Mouse (Mus musculus) limb, embryonic 15.5 days (tissue): ENCODE measurements around the gene Aqp6. TPM values are rescaled to one million over a fixed set of nuclear protein-coding genes. Genes with fewer than 3 reads are reported as not detected.

Source experiments
- ATAC-seq: fragments of 200-750 bp; cut with Nextera tagmentation; 2 replicates; pipeline ENCODE4 v1.8.0; 2017; ENCODE audit warnings: low read depth, moderate TSS enrichment; ENCODE audit not compliant: insufficient number of reproducible peaks, low FRiP score, low TSS enrichment
- H3K27ac ChIP-seq: fragments of 300-500 bp; sonication (generic); 2 replicates; pipeline ENCODE4 v1.5.1; 2015; ENCODE audit warnings: moderate library complexity, mild to moderate bottlenecking, inconsistent platforms
- H3K27me3 ChIP-seq: fragments of 300-500 bp; sonication (generic); 2 replicates; pipeline ENCODE4 v1.6.1; 2015; ENCODE audit warnings: inconsistent platforms
- H3K36me3 ChIP-seq: fragments of 300-500 bp; sonication (generic); 2 replicates; pipeline ENCODE4 v1.6.1; 2015; ENCODE audit warnings: inconsistent platforms
- H3K4me1 ChIP-seq: fragments of 300-500 bp; sonication (generic); 2 replicates; pipeline ENCODE4 v1.6.1; 2015; ENCODE audit warnings: inconsistent platforms
- H3K4me2 ChIP-seq: fragments of 300-500 bp; sonication (generic); 2 replicates; pipeline ENCODE4 v1.6.1; 2015; ENCODE audit warnings: mild to moderate bottlenecking, inconsistent platforms
- H3K4me3 ChIP-seq: fragments of 300-500 bp; sonication (generic); 2 replicates; pipeline ENCODE4 v1.5.1; 2015; ENCODE audit warnings: mild to moderate bottlenecking, inconsistent platforms
- H3K9ac ChIP-seq: fragments of 300-500 bp; sonication (generic); 2 replicates; pipeline ENCODE4 v1.6.1; 2015; ENCODE audit warnings: inconsistent platforms
- H3K9me3 ChIP-seq: fragments of 300-500 bp; sonication (generic); 2 replicates; pipeline ENCODE4 v1.6.1; 2016; ENCODE audit warnings: inconsistent platforms
- WGBS: fragments of 180-500 bp; shearing (Covaris S2); methylation state at CpG from one replicate; pipeline ENCODE4 v1.1.7; 2015; 5-methylcytosine and 5-hydroxymethylcytosine counted together
- polyA plus RNA-seq: library from polyadenylated mRNA; unstranded; fragments of >200 nt; fragmentation: Nextera tagmentation; extraction: Ambion mirVana; gene quantifications from 2 replicates; pipeline ENCODE4 v1.2.1, GENCODE M21; 2015

Aqp6 gene
- polyA plus RNA-seq, 1 experiment from 2014 or later, result not detected

DNA sequence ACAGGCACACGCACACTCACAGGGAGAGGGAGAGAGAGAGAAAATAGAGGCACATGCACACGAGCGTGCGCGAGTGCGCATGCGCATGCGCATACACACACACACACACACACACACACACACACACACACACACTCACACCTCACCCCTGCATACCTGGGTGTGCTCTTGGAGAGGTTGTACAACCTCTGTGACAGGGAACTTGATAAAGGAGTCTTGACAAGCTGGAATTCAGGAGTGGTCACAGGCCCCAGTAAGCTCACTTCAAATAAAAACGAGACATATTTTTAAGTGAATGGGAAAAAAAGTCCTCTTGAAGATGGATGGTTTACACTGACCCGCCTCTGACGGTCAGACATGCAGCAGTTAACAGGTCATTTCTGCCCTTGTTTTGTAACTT is 20.9 kb downstream of the Aqp6 start:
- WGBS, result 94% methylated on average over 10 of the region's 11 CpGs

DNA sequence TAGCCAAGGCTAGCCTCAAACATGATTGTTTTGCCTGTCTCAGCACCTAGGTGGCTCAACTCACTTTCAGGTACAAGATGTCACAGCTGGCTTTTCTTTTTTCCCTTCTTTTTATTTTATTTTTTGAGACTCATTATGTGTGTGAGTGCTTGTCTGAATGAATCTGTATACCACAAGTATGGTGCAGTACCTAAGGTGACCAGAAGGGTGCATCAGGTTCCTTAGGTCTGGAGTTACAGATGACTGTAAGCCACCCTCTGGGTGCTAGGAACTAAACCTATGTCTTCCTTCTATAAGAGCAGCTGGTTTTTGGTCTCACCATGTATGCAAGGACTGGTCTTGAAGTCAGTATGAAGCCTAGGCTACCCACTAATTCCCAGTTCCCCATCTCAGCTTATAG is 30.4 kb downstream of the Aqp6 start:
- Histone ChIP-seq H3K9me3 (no peaks in the 10 kb centered on the region), H3K27ac (no peak overlapping the region), H3K4me3 (no peak overlapping the region), H3K36me3 (peaks cover 86% of the 10 kb centered on the region), H3K27me3 (no peaks in the 10 kb centered on the region), H3K9ac (no peak overlapping the region), H3K4me2 (no peak overlapping the region), H3K4me1 (no peaks in the 10 kb centered on the region)
- ATAC-seq, result no peak

More for the DNA sequence above, 20.9 kb downstream of the Aqp6 start:
- Histone ChIP-seq H3K9me3 (no peaks in the 10 kb centered on the region), H3K36me3 (peaks cover 67% of the 10 kb centered on the region), H3K4me2 (no peak overlapping the region), H3K4me3 (no peak overlapping the region), H3K27ac (no peak overlapping the region), H3K4me1 (no peaks in the 10 kb centered on the region), H3K27me3 (no peaks in the 10 kb centered on the region), H3K9ac (no peak overlapping the region)
- no peak for ATAC-seq

DNA sequence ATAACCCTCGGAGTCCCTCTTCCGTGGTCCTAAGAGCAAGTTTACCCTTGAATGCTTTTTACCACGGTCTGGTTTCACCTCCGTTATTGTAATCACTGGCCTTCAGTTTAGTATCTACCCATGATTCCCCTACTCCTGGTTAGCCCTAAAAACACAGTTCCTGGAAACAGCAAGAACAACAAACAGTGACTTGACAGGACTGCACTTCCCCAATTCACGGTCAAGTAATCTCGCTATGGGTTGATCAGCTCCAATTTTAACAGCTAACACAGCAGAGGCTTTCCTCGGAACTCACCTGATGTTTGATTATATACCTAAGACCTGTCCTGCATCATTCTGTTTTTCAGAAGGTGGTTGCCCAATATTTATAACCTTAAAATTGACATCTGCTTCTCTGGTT is 33.5 kb downstream of the Aqp6 start:
- peaks cover 88% of the 10 kb centered on the region for H3K36me3 ChIP-seq
- no peak overlapping the region for H3K9ac ChIP-seq
- H3K27me3 ChIP-seq, result no peaks in the 10 kb centered on the region
- H3K27ac ChIP-seq, result no peak overlapping the region
- no peak for ATAC-seq
- no peak overlapping the region for H3K4me2 ChIP-seq
- WGBS, result 88% methylated on average over 7 of the region's 7 CpGs
- H3K4me3 ChIP-seq, result no peak overlapping the region
- no peaks in the 10 kb centered on the region for H3K9me3 ChIP-seq
- no peaks in the 10 kb centered on the region for H3K4me1 ChIP-seq

DNA sequence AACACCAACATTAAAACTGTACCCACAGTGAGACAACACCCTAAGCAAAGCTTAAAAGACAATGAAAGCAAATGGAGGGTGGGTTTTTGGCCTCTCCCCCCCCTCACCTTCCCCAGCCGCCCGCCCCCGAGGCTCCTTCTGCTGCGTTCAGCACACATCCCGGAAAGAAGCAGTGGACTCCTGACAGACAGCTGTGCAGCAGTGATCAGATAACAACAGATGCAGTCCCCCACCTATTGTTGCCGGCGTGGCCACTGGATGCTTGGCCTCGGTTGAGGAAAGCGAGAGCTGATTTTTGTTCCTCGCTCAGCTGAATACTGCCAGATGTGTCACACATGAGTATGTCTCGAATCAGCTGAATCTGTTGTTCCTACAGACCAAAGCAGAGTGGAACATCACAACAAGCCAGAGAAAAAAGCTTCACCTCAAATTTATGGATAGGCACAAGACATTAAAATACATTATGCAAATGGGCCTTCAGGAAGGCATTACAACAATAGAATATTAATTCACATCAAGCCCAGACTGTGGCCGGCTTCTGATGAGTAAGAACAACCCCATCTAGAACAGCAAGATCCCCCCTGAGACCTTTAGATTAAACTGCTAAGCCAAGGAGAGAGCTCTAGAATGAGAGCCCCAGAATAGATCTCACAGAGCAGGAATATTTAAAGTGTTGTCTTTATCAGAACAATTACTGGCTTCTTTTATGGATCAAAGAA is 36.4 kb downstream of the Aqp6 start:
- WGBS, result 63% methylated on average over 12 of the region's 12 CpGs
- no peak overlapping the region for H3K4me3 ChIP-seq
- 0 out of 2 replicates have a peak overlapping the region, but pooled peaks have one; percentile 13 for H3K27ac ChIP-seq
- no peak overlapping the region for H3K4me2 ChIP-seq
- ATAC-seq, result no peak
- no peaks in the 10 kb centered on the region for H3K4me1 ChIP-seq
- peaks cover 71% of the 10 kb centered on the region for H3K36me3 ChIP-seq
- H3K9ac ChIP-seq, result no peak overlapping the region
- H3K27me3 ChIP-seq, result no peaks in the 10 kb centered on the region
- H3K9me3 ChIP-seq, result no peaks in the 10 kb centered on the region

DNA sequence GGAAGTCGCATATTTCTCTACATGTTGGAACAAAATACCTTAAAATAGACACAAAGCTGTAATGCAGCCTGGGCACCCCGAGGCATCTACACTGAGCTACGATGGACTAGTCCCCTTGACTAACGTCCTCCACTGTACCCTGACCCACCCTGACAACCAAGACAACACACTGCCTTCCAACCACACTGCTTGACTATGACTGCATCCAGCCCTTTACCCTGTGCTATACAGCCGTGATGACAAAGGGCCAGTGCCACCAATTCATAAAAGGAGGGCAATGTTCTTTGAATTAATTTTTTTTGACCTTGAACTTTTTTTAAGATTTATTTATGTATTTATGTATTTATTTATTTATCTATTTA is 36.9 kb downstream of the Aqp6 start:
- no peak for ATAC-seq
- peaks cover 65% of the 10 kb centered on the region for H3K36me3 ChIP-seq
- H3K4me2 ChIP-seq, result no peak overlapping the region
- no peak overlapping the region for H3K4me3 ChIP-seq
- no peak overlapping the region for H3K27ac ChIP-seq
- H3K9ac ChIP-seq, result no peak overlapping the region
- no peaks in the 10 kb centered on the region for H3K9me3 ChIP-seq
- H3K27me3 ChIP-seq, result no peaks in the 10 kb centered on the region
- H3K4me1 ChIP-seq, result no peaks in the 10 kb centered on the region
- 72% methylated on average over 5 of the region's 5 CpGs for WGBS

DNA sequence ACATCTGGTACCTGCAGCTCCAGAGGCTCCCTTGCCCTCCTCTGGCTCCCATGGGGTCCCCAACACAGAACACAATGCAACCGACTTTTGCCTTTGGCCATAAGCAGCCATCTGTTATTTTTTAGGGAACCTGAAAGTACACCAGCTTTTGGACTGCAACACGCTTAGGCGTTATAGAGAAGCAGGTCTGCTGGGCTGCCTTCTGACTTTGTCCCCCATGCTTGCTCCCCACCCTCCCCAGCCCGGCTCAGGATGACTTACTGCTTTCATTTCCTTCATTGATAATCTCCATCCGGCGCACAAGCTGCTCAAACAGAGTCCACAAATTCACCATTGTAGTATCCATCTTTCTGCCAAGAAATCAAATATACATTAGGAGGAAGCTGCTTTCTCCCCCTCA is 41.4 kb downstream of the Aqp6 start:
- Histone ChIP-seq H3K27ac (no peak overlapping the region), H3K9me3 (no peaks in the 10 kb centered on the region), H3K36me3 (peaks cover 27% of the 10 kb centered on the region), H3K4me1 (peaks cover 24% of the 10 kb centered on the region), H3K4me3 (no peak overlapping the region), H3K4me2 (no peak overlapping the region), H3K9ac (no peak overlapping the region), H3K27me3 (no peaks in the 10 kb centered on the region)
- no peak for ATAC-seq
- WGBS, result 59% methylated on average over 6 of the region's 6 CpGs

DNA sequence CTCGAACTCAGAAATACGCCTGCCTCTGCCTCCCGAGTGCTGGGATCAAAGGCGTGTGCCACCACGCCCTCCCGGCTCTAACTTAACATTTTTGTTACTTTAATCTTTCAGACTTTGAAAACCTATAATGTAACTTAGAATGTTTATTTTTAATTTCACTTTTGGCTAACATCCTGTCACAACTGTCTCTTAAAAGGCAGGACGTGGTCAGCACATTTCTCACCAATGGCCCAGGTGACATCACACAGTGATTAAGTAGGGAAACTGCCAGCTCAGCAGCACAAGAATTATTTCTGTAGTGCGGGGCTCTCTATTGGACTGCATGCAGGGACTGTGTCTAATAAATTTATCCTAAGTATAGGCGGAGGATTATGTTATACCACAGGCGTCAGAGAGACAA is 42.6 kb downstream of the Aqp6 start:
- peaks cover 33% of the 10 kb centered on the region for H3K4me1 ChIP-seq
- H3K4me3 ChIP-seq, result no peak overlapping the region
- WGBS, result 77% methylated on average over 10 of the region's 10 CpGs
- no peak for ATAC-seq
- no peak overlapping the region for H3K27ac ChIP-seq
- H3K9ac ChIP-seq, result no peak overlapping the region
- no peaks in the 10 kb centered on the region for H3K27me3 ChIP-seq
- no peaks in the 10 kb centered on the region for H3K9me3 ChIP-seq
- no peak overlapping the region for H3K4me2 ChIP-seq
- peaks cover 19% of the 10 kb centered on the region for H3K36me3 ChIP-seq

DNA sequence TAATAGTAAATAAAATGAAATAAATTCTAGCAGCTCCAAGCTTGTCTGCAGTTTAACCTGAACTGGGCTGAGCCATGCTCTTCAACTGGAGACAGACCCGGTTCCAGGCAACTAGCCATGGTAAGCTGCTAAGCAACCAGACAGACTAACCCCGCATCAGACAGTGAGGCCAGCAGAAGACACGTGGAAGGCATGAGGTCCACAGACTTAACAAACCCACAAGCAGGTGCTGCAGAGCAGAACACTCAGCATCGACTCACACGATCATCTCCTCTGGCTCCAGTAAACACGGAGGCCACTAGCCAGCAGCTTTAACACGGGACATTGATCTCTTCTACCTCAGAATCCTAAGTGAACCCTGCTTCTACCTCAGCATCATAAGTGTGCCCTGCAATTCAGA is 43.6 kb downstream of the Aqp6 start:
- no peak overlapping the region for H3K4me3 ChIP-seq
- H3K9me3 ChIP-seq, result no peaks in the 10 kb centered on the region
- 52% methylated on average over 7 of the region's 7 CpGs for WGBS
- no peak overlapping the region for H3K4me2 ChIP-seq
- ATAC-seq, result no peak
- H3K27me3 ChIP-seq, result no peaks in the 10 kb centered on the region
- H3K4me1 ChIP-seq, result peaks cover 42% of the 10 kb centered on the region
- H3K36me3 ChIP-seq, result peaks cover 10% of the 10 kb centered on the region
- H3K9ac ChIP-seq, result no peak overlapping the region
- peak overlapping the region; percentile 47; the same call in 1 of the 2 replicates for H3K27ac ChIP-seq

DNA sequence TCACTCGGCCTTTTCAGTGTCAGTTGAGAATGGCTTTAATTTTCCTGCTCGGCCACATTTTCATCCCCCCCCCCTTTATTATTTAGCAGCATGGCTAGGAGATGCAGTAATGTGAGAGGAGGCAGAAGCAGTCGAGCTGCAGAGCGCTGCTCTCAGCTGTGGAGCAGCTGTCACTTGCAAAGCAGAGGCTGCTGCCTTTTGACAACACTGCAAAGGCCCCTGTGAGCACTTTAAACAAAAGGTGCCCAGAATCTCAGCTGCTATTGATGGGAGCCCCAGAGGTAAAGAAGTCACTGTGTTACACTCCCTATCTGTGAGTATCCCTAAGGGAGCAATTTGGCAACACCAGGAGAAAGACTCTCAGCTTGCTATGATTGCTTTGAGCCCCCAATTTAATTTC is 47.1 kb downstream of the Aqp6 start:
- 15% methylated on average over 4 of the region's 4 CpGs for WGBS
- Histone ChIP-seq H3K4me2 (no peak overlapping the region), H3K27ac (no peak overlapping the region), H3K36me3 (no peaks in the 10 kb centered on the region), H3K27me3 (peaks cover 9% of the 10 kb centered on the region), H3K4me1 (peaks cover 52% of the 10 kb centered on the region), H3K9ac (no peak overlapping the region), H3K9me3 (no peaks in the 10 kb centered on the region), H3K4me3 (no peak overlapping the region)
- no peak for ATAC-seq

DNA sequence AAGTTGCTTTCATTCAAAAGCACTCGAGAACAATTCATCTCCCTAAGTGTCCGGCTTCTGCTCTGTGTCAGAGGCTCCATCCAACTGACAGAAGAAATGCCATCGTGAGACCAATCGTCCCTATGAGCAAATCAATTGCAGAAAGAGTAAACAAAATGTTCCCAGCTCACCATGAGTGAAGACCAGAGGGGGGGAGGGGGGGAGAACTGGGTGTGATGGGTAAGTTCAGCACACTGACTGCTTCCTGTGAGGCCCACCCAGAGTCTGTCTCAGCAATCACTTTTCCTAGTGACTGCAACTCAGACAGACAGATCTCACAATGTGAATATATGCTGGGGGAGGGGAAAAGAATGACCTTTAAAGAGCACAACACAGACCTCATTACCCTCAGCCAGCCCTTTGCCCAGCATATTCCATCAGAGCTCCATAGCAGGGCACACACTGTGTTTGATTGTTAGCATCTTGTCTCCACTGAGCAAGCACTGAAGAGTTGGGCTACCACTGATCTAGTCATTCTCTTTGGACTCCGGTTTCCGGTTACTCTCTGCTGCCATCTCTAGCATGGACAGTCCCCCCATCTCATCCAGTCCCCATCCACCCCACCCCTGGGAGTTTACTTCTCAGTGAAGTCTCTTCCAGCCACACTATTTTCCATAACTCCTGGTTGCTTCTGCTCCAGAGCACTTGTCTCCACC is 48.0 kb downstream of the Aqp6 start:
- no peak for ATAC-seq
- 29% methylated on average over 6 of the region's 6 CpGs for WGBS
- H3K27me3 ChIP-seq, result peaks cover 18% of the 10 kb centered on the region
- H3K4me2 ChIP-seq, result peak overlapping the region; percentile 11; the same call in 1 of the 2 replicates
- no peaks in the 10 kb centered on the region for H3K9me3 ChIP-seq
- H3K36me3 ChIP-seq, result no peaks in the 10 kb centered on the region
- H3K4me3 ChIP-seq, result peak overlapping the region; percentile 90; the same call in 1 of the 2 replicates
- no peak overlapping the region for H3K9ac ChIP-seq
- H3K4me1 ChIP-seq, result peaks cover 60% of the 10 kb centered on the region
- no peak overlapping the region for H3K27ac ChIP-seq

DNA sequence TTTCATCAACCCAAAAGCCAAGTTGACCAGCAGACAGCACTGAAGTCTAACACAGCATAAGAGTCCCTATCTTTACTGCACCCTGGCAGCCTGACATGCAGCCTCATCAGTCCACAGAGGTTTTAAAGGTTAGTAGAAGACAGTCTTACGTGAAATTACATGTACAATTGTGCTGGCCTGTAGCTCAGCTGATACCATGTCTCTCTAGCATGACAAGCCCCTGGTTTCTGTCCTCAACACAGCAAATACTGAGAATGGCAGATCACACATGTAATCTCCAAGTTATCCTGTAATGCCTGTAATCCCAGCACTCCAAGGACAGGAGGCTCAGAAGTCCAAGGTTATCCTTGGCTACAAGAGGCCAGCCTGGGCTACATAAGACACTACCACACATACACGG is 49.1 kb downstream of the Aqp6 start:
- Histone ChIP-seq H3K27me3 (peaks cover 29% of the 10 kb centered on the region), H3K27ac (no peak overlapping the region), H3K9me3 (no peaks in the 10 kb centered on the region), H3K4me1 (peaks cover 53% of the 10 kb centered on the region), H3K4me3 (peak overlapping the region; percentile 90), H3K36me3 (no peaks in the 10 kb centered on the region), H3K4me2 (peak overlapping the region; percentile 83), H3K9ac (no peak overlapping the region)
- ATAC-seq, result no peak
- 52% methylated on average over 2 of the region's 2 CpGs for WGBS

DNA sequence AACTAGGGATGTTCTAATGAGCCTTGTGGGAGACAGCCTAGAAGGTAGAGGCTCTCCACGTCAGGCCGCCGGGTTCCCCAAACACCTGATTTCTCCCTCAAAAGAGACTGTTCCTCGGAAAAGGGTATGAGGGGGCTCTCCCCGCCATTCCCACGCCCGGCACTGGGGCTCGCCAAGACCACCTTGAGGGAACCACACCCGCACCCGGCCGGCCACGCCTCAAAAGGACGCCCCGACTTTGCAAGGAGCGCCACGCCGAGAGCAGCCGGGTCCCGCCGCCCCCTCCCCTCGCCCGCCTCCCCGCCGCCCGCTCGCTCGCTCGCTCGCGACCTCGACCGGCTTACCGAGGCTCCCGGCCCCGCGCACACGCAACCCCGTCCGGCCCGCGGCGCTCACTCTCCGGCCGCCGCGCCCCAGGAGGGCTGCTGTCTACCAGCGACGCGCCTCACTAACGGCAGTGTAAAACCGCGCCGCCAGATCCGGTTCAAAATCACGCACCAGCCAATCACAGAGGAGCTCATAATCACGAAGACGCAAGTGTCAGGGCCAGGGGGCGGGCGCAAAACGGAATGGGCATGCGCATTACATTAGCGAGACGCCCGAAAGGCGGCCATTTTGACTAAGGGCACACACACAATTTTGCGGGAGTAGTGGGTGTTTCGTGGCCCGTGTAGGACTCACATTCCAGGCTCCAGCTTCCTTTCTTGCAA is 50.1 kb downstream of the Aqp6 start, which contains the start of gene Racgap1:
Racgap1 (minus strand) TSS at position 494 of the 710 bp plus-strand sequence.
- no peaks in the 10 kb centered on the region for H3K36me3 ChIP-seq
- WGBS, result under 1% methylated on average over 51 of the region's 68 CpGs
- peak; percentile 91 for ATAC-seq
- H3K4me1 ChIP-seq, result peaks cover 44% of the 10 kb centered on the region
- no peak within 1 kb of the TSS; the same call in 1 of the 2 replicates for H3K27ac ChIP-seq
- H3K9me3 ChIP-seq, result no peaks in the 10 kb centered on the region
- peak within 1 kb of the TSS; percentile 72 for H3K9ac ChIP-seq
- peaks cover 39% of the 10 kb centered on the region for H3K27me3 ChIP-seq
- peak within 1 kb of the TSS; percentile 83 for H3K4me2 ChIP-seq
- H3K4me3 ChIP-seq, result peak within 1 kb of the TSS; percentile 90
